Mouse (Mus musculus) lung, embryonic 16.5 days (tissue): ENCODE data around the gene Homer1. TPM values are rescaled to one million over a fixed set of nuclear protein-coding genes. Genes with fewer than 3 reads are reported as not detected.
A peak's percentile ranks its signal among the peaks of the same experiment; 100 is the strongest.

Experiments
- ATAC-seq: fragments of 200-750 bp; cut with Nextera tagmentation; 2 replicates; pipeline ENCODE4 v1.8.0; 2017; ENCODE audit warnings: low read depth, mild to moderate bottlenecking, moderate library complexity
- H3K27ac ChIP-seq: fragments of 300-500 bp; sonication (generic); 2 replicates; pipeline ENCODE4 v1.5.1; 2014; ENCODE audit warnings: mild to moderate bottlenecking, control low read depth, low read length
- H3K27me3 ChIP-seq: fragments of 300-500 bp; sonication (generic); 2 replicates; pipeline ENCODE4 v1.6.1; 2014; ENCODE audit warnings: low read depth, low read length, mixed read lengths; ENCODE audit not compliant: control insufficient read depth, insufficient read depth
- H3K36me3 ChIP-seq: fragments of 300-500 bp; sonication (generic); 2 replicates; pipeline ENCODE4 v1.6.1; 2014; ENCODE audit warnings: low read length; ENCODE audit not compliant: control insufficient read depth, insufficient read depth
- H3K4me1 ChIP-seq: fragments of 300-500 bp; sonication (generic); replicated peaks from 2 replicates; pipeline ENCODE4 v1.6.1; 2014; ENCODE audit warnings: low read length, mixed read lengths; ENCODE audit not compliant: control insufficient read depth, insufficient read depth
- H3K4me2 ChIP-seq: fragments of 300-500 bp; sonication (generic); 2 replicates; pipeline ENCODE4 v1.6.1; 2014; ENCODE audit warnings: low read depth, low read length, control low read depth
- H3K4me3 ChIP-seq: fragments of 300-500 bp; sonication (generic); 2 replicates; pipeline ENCODE4 v1.5.1; 2014; ENCODE audit warnings: mild to moderate bottlenecking, low read length, control low read depth
- H3K9ac ChIP-seq: fragments of 300-500 bp; sonication (generic); 2 replicates; pipeline ENCODE4 v1.6.1; 2014; ENCODE audit warnings: low read length, control low read depth
- H3K9me3 ChIP-seq: fragments of 300-500 bp; sonication (generic); 2 replicates; pipeline ENCODE4 v1.6.1; 2016; ENCODE audit warnings: low read length; ENCODE audit not compliant: control insufficient read depth
- WGBS: fragments of 180-500 bp; shearing (Covaris S2); extraction: QIAGEN DNeasy Blood & Tissue Kit; methylation state at CpG from one replicate; pipeline ENCODE4 v1.1.7; 2014; 5-methylcytosine and 5-hydroxymethylcytosine counted together
- polyA plus RNA-seq: library from polyadenylated mRNA; unstranded; fragments of >200 nt; fragmentation: Nextera tagmentation; extraction: Ambion mirVana; gene quantifications from 2 replicates; pipeline ENCODE4 v1.2.1, GENCODE M21; 2015

Homer1 gene
- polyA plus RNA-seq, 1 experiment from 2014 or later, result 2.9 TPM

DNA sequence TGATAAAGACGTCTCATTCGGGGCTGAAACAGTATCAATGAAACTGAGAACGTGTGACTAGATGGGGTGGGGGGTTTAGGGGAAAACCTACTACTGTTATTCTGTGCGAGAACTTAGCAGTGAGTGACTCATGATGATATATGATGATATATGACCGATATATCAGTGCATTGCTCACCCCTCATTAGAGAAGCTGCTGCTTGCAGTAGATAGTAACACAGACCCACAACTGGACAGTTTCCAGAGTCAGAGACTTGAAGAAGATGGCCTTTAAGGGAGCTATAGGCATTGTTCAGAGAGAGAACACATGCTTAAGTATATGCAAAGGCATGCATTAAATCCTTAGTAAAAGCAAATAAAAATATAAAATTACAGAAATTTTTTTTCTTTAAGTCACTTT, 107.4 kb downstream of the Homer1 start:
- Histone ChIP-seq H3K27me3 (no peaks in the 10 kb centered on the region), H3K9me3 (no peaks in the 10 kb centered on the region), H3K36me3 (no peaks in the 10 kb centered on the region), H3K9ac (no peak overlapping the region), H3K4me1 (no peaks in the 10 kb centered on the region), H3K4me3 (no peak overlapping the region), H3K27ac (no peak overlapping the region), H3K4me2 (no peak overlapping the region)
- ATAC-seq, result no peak
- WGBS, result 62% methylated on average over 5 of the region's 5 CpGs

DNA sequence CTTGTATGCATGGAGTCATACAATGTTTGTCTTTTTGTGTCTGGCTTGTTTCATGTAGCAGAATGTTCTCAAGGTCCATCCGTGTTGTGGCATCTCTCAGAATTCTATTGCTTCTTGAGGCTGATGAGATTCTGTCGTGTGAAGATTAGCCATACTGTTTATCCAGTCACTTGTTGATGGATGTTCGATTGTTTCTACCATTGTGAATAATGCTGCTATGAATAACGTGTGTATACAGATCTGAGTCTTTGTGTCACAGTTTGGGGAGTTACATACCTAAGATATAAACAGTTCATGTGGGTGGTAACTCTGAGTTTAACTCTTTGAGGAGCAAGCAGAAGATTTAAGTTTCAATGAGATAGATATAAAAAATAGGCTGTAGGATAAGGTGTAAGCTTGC, 110.9 kb downstream of the Homer1 start:
- Histone ChIP-seq H3K36me3 (no peaks in the 10 kb centered on the region), H3K9me3 (no peaks in the 10 kb centered on the region), H3K27ac (no peak overlapping the region), H3K27me3 (no peaks in the 10 kb centered on the region), H3K4me1 (no peaks in the 10 kb centered on the region), H3K4me2 (no peak overlapping the region), H3K4me3 (no peak overlapping the region), H3K9ac (no peak overlapping the region)
- no peak for ATAC-seq
- WGBS, result 47% methylated on average over 4 of the region's 4 CpGs

DNA sequence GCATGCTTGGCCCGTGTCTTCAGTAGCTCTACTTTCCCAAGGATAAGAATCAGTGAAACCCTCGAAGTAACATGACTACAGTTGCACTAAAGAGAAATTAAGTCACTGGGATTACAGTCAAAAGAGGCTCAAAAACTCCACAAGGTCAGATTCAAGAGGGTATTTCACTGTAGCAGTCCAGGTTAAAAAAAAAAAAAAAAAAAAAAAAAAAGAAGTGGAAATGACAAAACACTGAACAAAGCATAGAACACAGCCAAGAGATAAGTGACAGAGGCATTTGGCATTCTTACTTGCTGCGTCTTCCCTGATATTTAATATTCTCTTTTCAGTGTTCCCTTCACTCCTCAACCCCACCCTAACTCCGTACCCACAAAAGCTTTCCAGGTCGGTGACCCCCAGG, 115.6 kb downstream of the Homer1 start:
- Histone ChIP-seq H3K27ac (no peak overlapping the region), H3K4me1 (no peaks in the 10 kb centered on the region), H3K36me3 (no peaks in the 10 kb centered on the region), H3K27me3 (no peaks in the 10 kb centered on the region), H3K4me2 (no peak overlapping the region), H3K9me3 (no peaks in the 10 kb centered on the region), H3K4me3 (no peak overlapping the region), H3K9ac (no peak overlapping the region)
- ATAC-seq, result no peak
- WGBS, result 90% methylated on average over 5 of the region's 5 CpGs

DNA sequence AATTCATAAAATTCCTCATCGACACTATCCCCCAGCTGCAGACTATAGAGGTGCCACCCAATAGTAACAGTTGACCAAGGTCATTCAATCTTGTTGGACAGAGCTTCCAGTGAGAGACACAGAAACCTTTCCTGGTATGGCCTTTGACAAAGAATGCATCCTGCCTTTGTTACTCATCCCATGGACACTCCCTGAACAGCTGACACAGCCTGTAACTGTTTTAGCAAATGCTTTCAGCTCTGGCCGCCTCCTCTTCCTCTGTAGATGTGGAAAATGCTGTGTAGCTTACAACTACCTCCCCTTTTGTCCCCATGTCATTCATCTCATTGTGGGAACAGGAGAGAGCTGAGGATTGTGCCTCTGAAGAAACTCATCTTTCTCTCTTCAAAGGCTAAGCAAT, 118.9 kb downstream of the Homer1 start:
- H3K36me3 ChIP-seq, result no peaks in the 10 kb centered on the region
- H3K4me2 ChIP-seq, result no peak overlapping the region
- H3K27me3 ChIP-seq, result no peaks in the 10 kb centered on the region
- no peaks in the 10 kb centered on the region for H3K4me1 ChIP-seq
- H3K4me3 ChIP-seq, result no peak overlapping the region
- H3K27ac ChIP-seq, result no peak overlapping the region
- H3K9ac ChIP-seq, result no peak overlapping the region
- ATAC-seq, result no peak
- WGBS, result 81% methylated on average over 2 of the region's 2 CpGs
- H3K9me3 ChIP-seq, result no peaks in the 10 kb centered on the region

DNA sequence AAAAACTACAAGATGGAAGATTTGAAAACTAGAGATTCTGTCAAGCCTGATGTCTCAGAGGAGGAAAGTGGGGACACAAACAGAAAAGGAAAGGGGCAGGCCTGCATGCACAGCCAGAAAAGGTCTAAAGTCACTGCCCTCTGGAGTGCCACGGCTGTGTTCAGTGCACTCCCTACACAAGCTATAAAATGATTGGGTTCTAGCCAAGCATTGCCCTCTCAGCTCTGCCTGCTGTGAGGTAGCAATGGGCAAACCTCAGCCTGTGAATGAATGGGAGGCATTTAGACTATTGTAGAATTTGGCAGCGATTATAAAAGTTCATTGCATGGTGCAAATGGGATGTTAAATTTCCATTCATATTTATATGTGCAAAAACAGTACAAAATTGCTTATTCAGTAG, 120.3 kb downstream of the Homer1 start:
- Histone ChIP-seq H3K36me3 (no peaks in the 10 kb centered on the region), H3K4me1 (no peaks in the 10 kb centered on the region), H3K27me3 (no peaks in the 10 kb centered on the region), H3K4me2 (no peak overlapping the region), H3K9me3 (no peaks in the 10 kb centered on the region), H3K4me3 (no peak overlapping the region), H3K9ac (no peak overlapping the region), H3K27ac (no peak overlapping the region)
- ATAC-seq, result no peak
- 77% methylated on average over 2 of the region's 2 CpGs for WGBS

DNA sequence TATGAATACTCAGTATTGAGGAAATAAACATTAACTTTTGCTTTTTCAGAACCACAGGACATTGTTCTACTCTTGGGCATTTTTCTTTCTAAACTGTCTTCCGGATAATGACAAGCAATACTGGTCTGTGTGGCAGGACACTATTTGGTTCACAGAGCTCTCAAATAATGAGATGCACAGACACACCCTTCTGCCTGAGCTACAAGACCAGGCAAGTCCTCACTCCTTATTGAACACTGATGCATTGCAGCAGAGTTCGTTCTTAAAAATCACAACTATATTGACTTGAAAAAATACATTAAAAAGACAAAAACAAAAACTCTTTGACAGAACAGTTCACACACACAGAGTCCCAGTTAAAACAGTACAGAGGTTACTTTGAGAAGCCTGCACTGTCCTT, 123.8 kb downstream of the Homer1 start:
- Histone ChIP-seq H3K36me3 (no peaks in the 10 kb centered on the region), H3K4me3 (no peak overlapping the region), H3K9ac (no peak overlapping the region), H3K27me3 (no peaks in the 10 kb centered on the region), H3K27ac (no peak overlapping the region), H3K4me1 (no peaks in the 10 kb centered on the region), H3K9me3 (no peaks in the 10 kb centered on the region), H3K4me2 (no peak overlapping the region)
- whole genome bisulfite sequencing, result 78% methylated on average over 2 of the region's 2 CpGs
- no peak for ATAC-seq

DNA sequence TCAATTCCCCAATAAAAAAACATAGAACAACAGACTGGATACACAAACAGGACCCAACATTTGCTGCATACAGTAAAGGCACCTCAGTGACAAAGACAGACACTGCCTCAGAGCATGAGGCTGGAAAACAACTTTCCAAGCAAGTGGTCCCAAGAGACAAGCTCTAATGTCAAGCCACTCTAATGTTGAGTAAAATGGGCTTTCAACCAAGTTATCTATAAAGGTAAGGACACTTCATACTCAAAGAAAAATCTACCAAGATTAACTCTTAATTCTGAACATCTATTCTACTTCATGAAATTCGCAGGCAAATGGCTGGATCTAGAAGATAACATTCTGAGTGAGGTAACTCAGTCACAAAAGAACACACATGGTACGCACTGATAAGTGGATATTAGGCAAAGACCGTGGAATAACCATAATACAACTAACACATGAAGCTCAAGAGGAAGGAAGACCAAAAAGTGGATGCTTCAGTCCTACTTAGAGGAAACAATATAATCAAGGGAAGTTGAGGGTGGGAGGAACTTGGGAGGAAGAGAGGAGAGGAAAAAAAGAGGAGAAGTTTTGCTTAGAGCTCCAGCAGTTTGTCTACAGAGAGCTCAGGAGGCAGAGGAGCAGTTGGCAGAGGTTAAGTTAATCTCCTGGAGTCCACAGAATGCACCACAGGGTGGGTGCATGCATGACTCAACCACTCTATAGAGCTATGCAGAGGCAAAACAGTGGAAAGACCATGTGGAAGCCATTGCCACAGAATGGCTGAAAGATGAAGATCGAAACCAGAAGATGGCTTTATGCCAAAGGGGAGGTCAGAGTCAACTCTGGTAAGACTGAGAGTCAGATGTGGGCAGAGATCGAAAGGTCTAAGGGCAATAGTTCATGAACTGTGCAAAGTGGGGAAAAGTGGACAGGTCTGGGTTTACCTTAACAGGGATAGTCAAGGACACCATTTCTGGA, 128.8 kb downstream of the Homer1 start:
- H3K27me3 ChIP-seq, result no peaks in the 10 kb centered on the region
- H3K9ac ChIP-seq, result no peak overlapping the region
- no peaks in the 10 kb centered on the region for H3K36me3 ChIP-seq
- no peak overlapping the region for H3K4me2 ChIP-seq
- no peak overlapping the region for H3K27ac ChIP-seq
- no peak overlapping the region for H3K4me3 ChIP-seq
- no peak for ATAC-seq
- WGBS, result 84% methylated on average over 5 of the region's 5 CpGs
- H3K9me3 ChIP-seq, result no peaks in the 10 kb centered on the region
- no peaks in the 10 kb centered on the region for H3K4me1 ChIP-seq

DNA sequence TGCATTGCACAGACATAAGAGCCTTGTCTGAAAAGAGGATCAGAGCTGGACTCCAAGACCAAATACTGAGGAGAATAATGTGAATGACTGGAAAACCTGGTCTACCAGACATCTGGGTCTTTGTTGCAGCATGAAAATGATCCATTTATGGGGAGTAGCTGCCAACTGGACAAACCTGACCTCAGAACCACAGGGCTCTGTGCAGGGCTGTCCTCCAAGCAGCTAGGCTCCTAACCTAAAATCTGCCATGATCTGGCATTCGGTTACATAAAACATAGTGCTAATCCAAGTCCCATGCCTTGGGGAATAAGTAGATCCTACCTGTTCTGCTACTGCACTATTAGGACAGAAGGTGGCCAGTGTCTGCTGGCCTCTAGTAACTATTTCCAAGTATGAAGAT, 129.8 kb downstream of the Homer1 start:
- 87% methylated on average over 1 of the region's 1 CpGs for WGBS

DNA sequence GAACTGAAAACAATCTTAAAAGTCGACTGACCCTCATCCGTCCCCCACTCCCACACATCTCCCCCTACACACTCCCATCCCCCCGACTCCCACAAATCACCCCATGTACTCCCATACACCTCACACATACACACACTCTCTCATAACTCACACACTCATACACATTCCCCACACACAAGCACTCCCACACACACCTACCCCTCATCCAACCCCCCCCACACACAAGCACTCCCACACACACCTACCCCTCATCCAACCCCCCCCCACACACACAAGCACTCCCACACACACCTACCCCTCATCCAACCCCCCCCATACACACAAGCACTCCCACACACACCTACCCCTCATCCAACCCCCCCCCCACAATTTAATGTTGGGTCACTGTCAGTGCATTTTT, 140.7 kb downstream of the Homer1 start:
- H3K4me2 ChIP-seq, result no peak overlapping the region
- WGBS, result 83% methylated on average over 3 of the region's 3 CpGs
- no peak overlapping the region for H3K4me3 ChIP-seq
- ATAC-seq, result 0 out of 2 replicates have a peak, but pooled peaks have one; percentile 23
- no peak overlapping the region for H3K9ac ChIP-seq
- H3K27ac ChIP-seq, result no peak overlapping the region
- H3K27me3 ChIP-seq, result no peaks in the 10 kb centered on the region
- no peaks in the 10 kb centered on the region for H3K9me3 ChIP-seq
- H3K36me3 ChIP-seq, result peaks cover 11% of the 10 kb centered on the region
- H3K4me1 ChIP-seq, result no peaks in the 10 kb centered on the region

More for the DNA sequence above, 129.8 kb downstream of the Homer1 start:
- Histone ChIP-seq H3K27ac (no peak overlapping the region), H3K4me2 (no peak overlapping the region), H3K27me3 (no peaks in the 10 kb centered on the region), H3K4me3 (no peak overlapping the region), H3K4me1 (no peaks in the 10 kb centered on the region), H3K9me3 (no peaks in the 10 kb centered on the region), H3K9ac (no peak overlapping the region), H3K36me3 (no peaks in the 10 kb centered on the region)
- ATAC-seq, result no peak
